Mouse (Mus musculus) CH12.LX (cell line): ENCODE measurements at regions not wholly inside any gene's neighbourhood (a gene's known extent, or its start where the extent isn't known, plus 50 kb on each side); places are given as distances from the start of the nearest gene placed in this dataset.

ENCODE experiments used
- DNase-seq: peaks from one replicate; pipeline ENCODE4 v3.0.0-alpha.2; 2013; ENCODE audit errors: extremely low read depth
- H3K27ac ChIP-seq: 2 replicates; pipeline ENCODE4 v1.5.1; 2012; ENCODE audit warnings: low read depth, mild to moderate bottlenecking, control low read depth, moderate library complexity; ENCODE audit not compliant: insufficient read depth
- H3K27me3 ChIP-seq: replicated peaks from 2 replicates; pipeline ENCODE3; 2012; ENCODE audit warnings: inconsistent platforms
- H3K36me3 ChIP-seq, 2 experiments: replicated peaks in 1 of 2; 2 replicates each; pipeline versions ENCODE3 to v1.6.1; 2012; ENCODE audit warnings: inconsistent platforms in 1 of 2, low read length in 1 of 2, mild to moderate bottlenecking in 1 of 2, mixed read lengths in 1 of 2, moderate library complexity in 1 of 2; ENCODE audit not compliant: control insufficient read depth in 1 of 2, insufficient read depth in 1 of 2
- H3K4me1 ChIP-seq, 2 experiments: 2 replicates each; pipeline ENCODE4 v1.6.1; 2012; ENCODE audit warnings: inconsistent platforms in 1 of 2, moderate library complexity in 1 of 2; ENCODE audit not compliant: insufficient read depth in 2 of 2, control insufficient read depth in 1 of 2
- H3K4me2 ChIP-seq: 2 replicates; pipeline ENCODE4 v1.6.1; 2012; ENCODE audit warnings: low read depth, mild to moderate bottlenecking, control low read depth; ENCODE audit not compliant: poor library complexity, insufficient read depth, severe bottlenecking
- H3K4me3 ChIP-seq, 3 experiments: fragments of 150-350 bp in 1 of 3; sonication (generic) in 1 of 3; replicated peaks in 1 of 3; 2 replicates each; pipeline versions ENCODE3 to v1.5.1; 2011 to 2012; ENCODE audit warnings: low read depth in 2 of 3, low read length in 2 of 3, mild to moderate bottlenecking in 2 of 3, moderate library complexity in 2 of 3, control low read depth in 1 of 3, improper control_type of control experiment in 1 of 3, inconsistent platforms in 1 of 3, mixed read lengths in 1 of 3; ENCODE audit not compliant: poor library complexity in 1 of 3
- H3K79me2 ChIP-seq: replicated peaks from 2 replicates; pipeline ENCODE4 v1.6.1; 2012; ENCODE audit warnings: mild to moderate bottlenecking, moderate library complexity; ENCODE audit not compliant: control insufficient read depth, poor library complexity, insufficient read depth, severe bottlenecking; ENCODE audit errors: extremely low read depth
- H3K9ac ChIP-seq: 2 replicates; pipeline ENCODE4 v1.6.1; 2012; ENCODE audit warnings: low read depth, mild to moderate bottlenecking, control low read depth, moderate library complexity; ENCODE audit not compliant: insufficient read depth
- H3K9me3 ChIP-seq: replicated peaks from 2 replicates; pipeline ENCODE3; 2012; ENCODE audit warnings: low read length, inconsistent platforms, mixed read lengths
- CHD2 ChIP-seq: IDR thresholded peaks from 2 replicates; pipeline ENCODE4 v1.6.1; 2011; ENCODE audit warnings: low read length, improper control_type of control experiment
- CTCF ChIP-seq, 2 experiments: IDR thresholded peaks in 1 of 2; conservative IDR thresholded peaks in 1 of 2; 2 replicates each; pipeline ENCODE4 v1.5.1; 2011 to 2012; ENCODE audit warnings: low read depth in 2 of 2, low read length in 2 of 2, improper control_type of control experiment in 1 of 2, inconsistent platforms in 1 of 2, mild to moderate bottlenecking in 1 of 2, moderate library complexity in 1 of 2
- ELF1 ChIP-seq: IDR thresholded peaks from 2 replicates; pipeline ENCODE4 v1.6.1; 2014; ENCODE audit warnings: low read depth, mild to moderate bottlenecking, inconsistent platforms, low read length, improper control_type of control experiment
- EP300 ChIP-seq: IDR thresholded peaks from 2 replicates; pipeline ENCODE4 v1.6.1; 2011; ENCODE audit warnings: low read length, improper control_type of control experiment
- ETS1 ChIP-seq: conservative IDR thresholded peaks from 2 replicates; pipeline ENCODE4 v1.6.1; 2012; ENCODE audit warnings: low read depth, mild to moderate bottlenecking, inconsistent platforms, low read length, improper control_type of control experiment, moderate library complexity
- HCFC1 ChIP-seq: IDR thresholded peaks from 2 replicates; pipeline ENCODE4 v1.6.1; 2012; ENCODE audit warnings: low read depth, mild to moderate bottlenecking, inconsistent platforms, low read length, improper control_type of control experiment
- IRF4 ChIP-seq: IDR thresholded peaks from 2 replicates; pipeline ENCODE4 v1.6.1; 2014; ENCODE audit warnings: low read depth, mild to moderate bottlenecking, inconsistent platforms, low read length, improper control_type of control experiment
- JUN ChIP-seq: IDR thresholded peaks from 2 replicates; pipeline ENCODE4 v1.6.1; 2011; ENCODE audit warnings: low read depth, mild to moderate bottlenecking, low read length, improper control_type of control experiment, moderate library complexity; ENCODE audit not compliant: insufficient read depth
- JUND ChIP-seq: conservative IDR thresholded peaks from 2 replicates; pipeline ENCODE4 v1.6.1; 2011; ENCODE audit warnings: low read depth, low read length, improper control_type of control experiment
- MAX ChIP-seq: IDR thresholded peaks from 2 replicates; pipeline ENCODE4 v1.6.1; 2011; ENCODE audit warnings: low read length, improper control_type of control experiment
- MAZ ChIP-seq: IDR thresholded peaks from 2 replicates; pipeline ENCODE4 v1.6.1; 2012; ENCODE audit warnings: low read depth, mild to moderate bottlenecking, inconsistent platforms, low read length, improper control_type of control experiment, moderate library complexity
- MEF2A ChIP-seq: IDR thresholded peaks from 2 replicates; pipeline ENCODE4 v1.6.1; 2014; ENCODE audit warnings: low read depth, mild to moderate bottlenecking, inconsistent platforms, low read length, improper control_type of control experiment, borderline replicate concordance
- MYC ChIP-seq: IDR thresholded peaks from 2 replicates; pipeline ENCODE4 v1.6.1; 2011; ENCODE audit warnings: low read depth, mild to moderate bottlenecking, improper control_type of control experiment, low read length
- NRF1 ChIP-seq: IDR thresholded peaks from 2 replicates; pipeline ENCODE4 v1.6.1; 2014; ENCODE audit warnings: low read depth, mild to moderate bottlenecking, inconsistent platforms, low read length, improper control_type of control experiment, moderate library complexity
- POLR2AphosphoS2 ChIP-seq: IDR thresholded peaks from 2 replicates; pipeline ENCODE4 v1.6.1; 2011; ENCODE audit warnings: low read depth, low read length, improper control_type of control experiment
- RAD21 ChIP-seq: IDR thresholded peaks from 2 replicates; pipeline ENCODE4 v1.6.1; 2011; ENCODE audit warnings: low read depth, mild to moderate bottlenecking, low read length, improper control_type of control experiment, moderate library complexity
- TCF12 ChIP-seq: IDR thresholded peaks from 2 replicates; pipeline ENCODE4 v1.6.1; 2014; ENCODE audit warnings: low read depth, mild to moderate bottlenecking, inconsistent platforms, low read length, improper control_type of control experiment
- USF1 ChIP-seq: IDR thresholded peaks from 2 replicates; pipeline ENCODE4 v1.6.1; 2014; ENCODE audit warnings: low read depth, mild to moderate bottlenecking, inconsistent platforms, low read length, improper control_type of control experiment
- ZC3H11A ChIP-seq: IDR thresholded peaks from 2 replicates; pipeline ENCODE4 v1.6.1; 2012; ENCODE audit warnings: low read depth, mild to moderate bottlenecking, inconsistent platforms, low read length, improper control_type of control experiment
- ZKSCAN1 ChIP-seq: IDR thresholded peaks from 2 replicates; pipeline ENCODE4 v1.6.1; 2012; ENCODE audit warnings: low read depth, inconsistent platforms, low read length, improper control_type of control experiment, borderline replicate concordance
- ZNF384 ChIP-seq: IDR thresholded peaks from 2 replicates; pipeline ENCODE4 v1.6.1; 2012; ENCODE audit warnings: low read depth, low read length, improper control_type of control experiment, inconsistent platforms
- dilution Hi-C: fragments of 300-500 bp; cut with MboI; formaldehyde crosslinking; loops from 2 replicates; pipeline ENCODE4 v1.14.3; 2020; ENCODE audit warnings: low sequenced_read_pairs; ENCODE audit not compliant: extremely low pct_unique_long_range_greater_than_20kb, extremely low pct_ligation_motif_present
- in situ Hi-C: fragments of 300-500 bp; cut with MboI; formaldehyde crosslinking; loops from 3 replicates; pipeline ENCODE4 v1.14.3; 2019; ENCODE audit warnings: low sequenced_read_pairs, low pct_ligation_motif_present, low pct_unique_long_range_greater_than_20kb, mixed read lengths

GRCm38 (mm10) chr5:54241169-54241917 lies 243.0 kb downstream of the Stim2 start:
- in situ Hi-C loops = no loop called here

GRCm38 (mm10) chr5:54242126-54242525 lies 243.8 kb downstream of the Stim2 start:
- no peak overlapping the region for H3K9ac ChIP-seq
- no peak overlapping the region for H3K4me2 ChIP-seq
- H3K4me3 ChIP-seq = no peak overlapping the region
- no peaks in the 10 kb centered on the region for H3K36me3 ChIP-seq
- H3K27me3 ChIP-seq = no peaks in the 10 kb centered on the region
- no peak overlapping the region for H3K27ac ChIP-seq
- no peaks in the 10 kb centered on the region for H3K79me2 ChIP-seq
- H3K9me3 ChIP-seq = no peaks in the 10 kb centered on the region
- in situ Hi-C loops = no loop called here
- no peaks in the 10 kb centered on the region for H3K4me1 ChIP-seq
- DNase-seq = no peak
- TF ChIP-seq ZNF384 = no peak
- no peak for TF ChIP-seq ZC3H11A
- TF ChIP-seq NRF1 = no peak
- TF ChIP-seq CTCF (conservative IDR thresholded peaks at IDR 0.05 in 1 of 2, IDR thresholded peaks at IDR 0.05 in 1 of 2; ENCODE audit: low read depth in 2 of 2, low read length in 2 of 2) = no peak
- no peak for TF ChIP-seq JUN
- no peak for TF ChIP-seq RAD21
- TF ChIP-seq TCF12 = no peak
- no peak for TF ChIP-seq MAZ
- TF ChIP-seq CHD2 = no peak
- no peak for TF ChIP-seq IRF4
- no peak for TF ChIP-seq MEF2A
- no peak for TF ChIP-seq MAX
- no peak for TF ChIP-seq ZKSCAN1
- no peak for TF ChIP-seq HCFC1
- TF ChIP-seq, all 38 proteins: peak for 0
- dilution Hi-C loops = no loop called here

More at GRCm38 (mm10) chr5:54241169-54241917, 243.0 kb downstream of the Stim2 start:
- dilution Hi-C loops = no loop called here
- Histone ChIP-seq H3K27ac (no peak overlapping the region), H3K9me3 (no peaks in the 10 kb centered on the region), H3K4me1 (no peaks in the 10 kb centered on the region), H3K4me3 (no peak overlapping the region), H3K79me2 (no peaks in the 10 kb centered on the region), H3K27me3 (no peaks in the 10 kb centered on the region), H3K4me2 (no peak overlapping the region), H3K9ac (no peak overlapping the region), H3K36me3 (no peaks in the 10 kb centered on the region)
- TF ChIP-seq POLR2AphosphoS2 (no peak), MYC (no peak), JUND (no peak), ZKSCAN1 (no peak), ELF1 (no peak), IRF4 (no peak), CHD2 (no peak), MAX (no peak), JUN (no peak), USF1 (no peak), ETS1 (no peak), EP300 (no peak)
- no peak for DNase-seq
